Mouse (Mus musculus): ENCODE measurements around the gene Aagab.

- TF ChIP-seq CTCF (IDR thresholded peaks at IDR 0.05; ENCODE audit: low read depth), result no peak
- no peak for TF ChIP-seq EP300 (IDR thresholded peaks at IDR 0.05; ENCODE audit: low read depth)
Measured at GRCm38 (mm10) chr9:63648520-63648918, 46.1 kb downstream of the Aagab start.
